ENCODE assay signal across 16 mouse cellular contexts in the genomic region with DNA sequence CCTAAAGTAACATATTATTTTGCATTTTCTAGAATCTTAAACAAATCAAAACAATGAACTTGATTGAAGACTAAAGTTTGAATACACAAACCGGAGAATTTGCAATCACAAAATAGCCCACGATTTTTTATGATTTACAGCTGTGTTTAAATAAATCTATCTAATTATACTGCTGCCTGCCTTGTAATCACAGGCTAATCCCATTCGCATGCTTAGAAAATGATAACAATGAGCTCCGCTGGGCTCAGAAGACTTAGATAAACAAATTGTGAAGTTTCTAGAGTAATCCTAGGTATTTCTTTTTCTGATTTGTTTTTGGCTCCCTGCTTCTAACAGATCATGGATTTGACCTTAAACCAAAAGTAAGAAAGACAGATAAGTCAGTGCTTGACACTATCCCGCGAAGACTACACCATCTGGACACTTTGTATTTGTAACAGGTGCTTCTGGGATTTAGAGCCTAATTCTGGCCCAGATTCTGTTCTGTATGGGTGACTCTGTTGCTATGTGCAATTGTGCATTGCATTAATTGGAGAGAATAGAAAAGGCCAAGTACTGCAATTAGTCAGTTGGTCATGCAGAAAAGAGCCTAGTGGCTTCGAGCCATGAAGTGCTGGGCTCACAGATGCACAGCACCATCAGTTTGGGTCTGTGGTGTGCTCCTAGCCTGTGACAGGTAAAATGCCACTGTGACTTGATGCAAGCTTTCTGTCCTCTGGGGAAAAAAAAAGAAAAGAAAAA. TPM values are rescaled to one million over a fixed set of nuclear protein-coding genes. Genes with fewer than 3 reads are reported as not detected.
DNase-seq lines count a peak whose midpoint lies in the region; ATAC-seq lines count a peak whose summit lies in the region.
"Had no signal": no experiment of that assay in that cellular context is flagged by ENCODE, and none has a peak within 500 bp of the region (broad histone marks: within the 10 kb centered on the region; RNA-seq: fewer than 3 reads in every experiment).

No protein-coding gene starts in this region.

- no peaks in the 10 kb centered on the region for H3K4me1 ChIP-seq in hindbrain, embryonic 13.5 days (replicated peaks)
- no peaks in the 10 kb centered on the region for H3K4me1 ChIP-seq in hindbrain, embryonic 10.5 days (replicated peaks)
- no peaks in the 10 kb centered on the region for H3K4me1 ChIP-seq in hindbrain, embryonic 16.5 days (ENCODE audit: control insufficient read depth, insufficient read depth, low read depth, low read length)
- no peaks in the 10 kb centered on the region; the same call in 1 of the 2 replicates for H3K4me1 ChIP-seq in limb, embryonic 10.5 days
- H3K4me1 ChIP-seq: embryonic facial prominence, embryonic 13.5 days; liver, embryonic 12.5 days had no signal

- H3K36me3 ChIP-seq in hindbrain, embryonic 13.5 days, result no peaks in the 10 kb centered on the region
- H3K36me3 ChIP-seq in hindbrain, embryonic 10.5 days, result no peaks in the 10 kb centered on the region
- no peaks in the 10 kb centered on the region for H3K36me3 ChIP-seq in hindbrain, embryonic 16.5 days (ENCODE audit: control insufficient read depth, insufficient read depth, low read length)
- no peaks in the 10 kb centered on the region for H3K36me3 ChIP-seq in limb, embryonic 10.5 days
- H3K36me3 ChIP-seq: embryonic facial prominence, embryonic 13.5 days; liver, embryonic 12.5 days had no signal

- intact Hi-C loops in heart, postnatal 14 days (cut with DNase I), result no loop called here

- no peaks in the 10 kb centered on the region for H3K27me3 ChIP-seq in hindbrain, embryonic 13.5 days
- H3K27me3 ChIP-seq in hindbrain, embryonic 10.5 days (ENCODE audit: insufficient read depth, poor library complexity, severe bottlenecking), result no peaks in the 10 kb centered on the region
- H3K27me3 ChIP-seq in hindbrain, embryonic 16.5 days (replicated peaks; ENCODE audit: control insufficient read depth, insufficient read depth, low read length), result no peaks in the 10 kb centered on the region
- peaks cover 17% of the 10 kb centered on the region; the same call in 1 of the 2 replicates for H3K27me3 ChIP-seq in limb, embryonic 10.5 days (ENCODE audit: low read depth, poor library complexity, severe bottlenecking)
- H3K27me3 ChIP-seq: embryonic facial prominence, embryonic 13.5 days; liver, embryonic 12.5 days had no signal

- 69% methylated on average over 7 of the region's 7 CpGs for WGBS in hindbrain, embryonic 13.5 days
- WGBS in hindbrain, embryonic 10.5 days, result 83% methylated on average over 7 of the region's 7 CpGs
- 50% methylated on average over 7 of the region's 7 CpGs for WGBS in hindbrain, embryonic 16.5 days
- 88% methylated on average over 7 of the region's 7 CpGs for WGBS in limb, embryonic 10.5 days

- H3K4me2 ChIP-seq in hindbrain, embryonic 13.5 days, result no peak overlapping the region
- H3K4me2 ChIP-seq in hindbrain, embryonic 16.5 days (ENCODE audit: low read length), result no peak overlapping the region
- H3K4me2 ChIP-seq: embryonic facial prominence, embryonic 13.5 days; heart, embryonic 11.5 days; liver, embryonic 12.5 days had no signal

- H3K27ac ChIP-seq in hindbrain, embryonic 13.5 days, result no peak overlapping the region
- H3K27ac ChIP-seq in hindbrain, embryonic 10.5 days, result no peak overlapping the region
- H3K27ac ChIP-seq in hindbrain, embryonic 16.5 days (ENCODE audit: low read depth, low read length), result no peak overlapping the region
- no peak overlapping the region for H3K27ac ChIP-seq in limb, embryonic 10.5 days
- H3K27ac ChIP-seq: embryonic facial prominence, embryonic 13.5 days; liver, embryonic 12.5 days had no signal

- ATAC-seq in hindbrain, embryonic 13.5 days (ENCODE audit: low FRiP score), result peak; percentile 84
- ATAC-seq in hindbrain, embryonic 16.5 days, result peak; percentile 96
- ATAC-seq: inflammation-experienced regulatory T-cells, adult 6 months; liver, embryonic 12.5 days had no signal

- H3K9me3 ChIP-seq in hindbrain, embryonic 13.5 days, result no peaks in the 10 kb centered on the region
- no peaks in the 10 kb centered on the region for H3K9me3 ChIP-seq in hindbrain, embryonic 10.5 days
- H3K9me3 ChIP-seq in hindbrain, embryonic 16.5 days (ENCODE audit: control insufficient read depth, low read length), result no peaks in the 10 kb centered on the region
- H3K9me3 ChIP-seq in limb, embryonic 10.5 days (replicated peaks), result no peaks in the 10 kb centered on the region
- H3K9me3 ChIP-seq: embryonic facial prominence, embryonic 13.5 days; liver, embryonic 12.5 days had no signal

- no peak for DNase-seq in hindbrain, embryonic 10.5 days (ENCODE audit: low spot score)
- DNase-seq in cerebellum, postnatal 14 days, result peak; percentile 90 to 93
- peak; percentile 63 for DNase-seq in retina, embryonic 14.5 days (ENCODE audit: low spot score)
- DNase-seq in heart, postnatal 14 days, result no peak
- no peak for DNase-seq in limb, embryonic 10.5 days (ENCODE audit: low spot score)
- DNase-seq: kidney, postnatal 10 days; lung, postnatal 10 days; right cerebral cortex, postnatal 14 days; thymus, postnatal 25 days had no signal

- no peak overlapping the region for H3K9ac ChIP-seq in hindbrain, embryonic 13.5 days
- no peak overlapping the region for H3K9ac ChIP-seq in hindbrain, embryonic 16.5 days (ENCODE audit: low read depth, low read length)
- H3K9ac ChIP-seq: embryonic facial prominence, embryonic 13.5 days; liver, embryonic 12.5 days had no signal

- H3K4me3 ChIP-seq in hindbrain, embryonic 13.5 days, result no peak overlapping the region
- H3K4me3 ChIP-seq in hindbrain, embryonic 10.5 days, result no peak overlapping the region
- H3K4me3 ChIP-seq in hindbrain, embryonic 16.5 days (ENCODE audit: low read length), result no peak overlapping the region
- no peak overlapping the region for H3K4me3 ChIP-seq in limb, embryonic 10.5 days
- H3K4me3 ChIP-seq: embryonic facial prominence, embryonic 13.5 days; liver, embryonic 12.5 days had no signal

RNA-seq across cellular contexts. Expression of a gene that starts 15.2 kb away (rescaled TPM):
- polyA plus RNA-seq in hindbrain, embryonic 13.5 days (2015; fragmentation: Nextera tagmentation; extraction: Ambion mirVana), result not detected in 2 replicates
- not detected in 2 replicates for polyA plus RNA-seq in hindbrain, embryonic 10.5 days (2016; fragmentation: Nextera tagmentation; extraction: Ambion mirVana)
- not detected in 2 replicates for polyA plus RNA-seq in hindbrain, embryonic 16.5 days (2015; fragmentation: Nextera tagmentation; extraction: Ambion mirVana)
- not detected for total RNA-seq in heart, postnatal 14 days (2021)
- polyA plus RNA-seq in limb, embryonic 10.5 days (2016; fragmentation: Nextera tagmentation; extraction: Ambion mirVana), result not detected in 2 replicates
- total RNA-seq: left cerebral cortex, adult 18-20 months had no signal
- polyA plus RNA-seq: embryonic facial prominence, embryonic 13.5 days; heart, embryonic 11.5 days; inflammation-experienced regulatory T-cells, adult 6 months; liver, embryonic 12.5 days had no signal

Comparison
In these comparisons a context has a peak if more than half of its experiments do, and no peak if none do; other contexts are left out.
1. DNase-seq: peak in cerebellum, postnatal 14 days (2 of 2) and retina, embryonic 14.5 days (single experiment); none in hindbrain, embryonic 10.5 days (single experiment), heart, postnatal 14 days (0 of 2) and limb, embryonic 10.5 days (single experiment).